Mouse (Mus musculus) heart, adult 2 months (tissue): Measurements from ENCODE around the gene Gal3st3.
"Not testable (repeated sequence)": the region's sequence is repeated elsewhere in the genome, so short reads cannot be mapped to it uniquely, and the experiment has no call there.

Source experiments
- CTCF ChIP-seq: fragments of 200-600 bp; IDR thresholded peaks from 2 replicates; pipeline ENCODE4 v1.8.1; 2022; ENCODE audit warnings: antibody characterized with exemption, mild to moderate bottlenecking, moderate library complexity
- EP300 ChIP-seq: fragments of 200-500 bp; IDR thresholded peaks from 2 replicates; pipeline ENCODE4 v1.6.1; 2011; ENCODE audit warnings: low read depth, low read length, control low read depth; ENCODE audit not compliant: insufficient read depth
- POLR2A ChIP-seq: fragments of 200-500 bp; IDR thresholded peaks from 2 replicates; pipeline ENCODE4 v1.6.1; 2011; ENCODE audit warnings: mild to moderate bottlenecking, low read depth, low read length, control low read depth; ENCODE audit not compliant: insufficient read depth

GRCm38 (mm10) chr19:5349502-5349873, 51.4 kb downstream of the Gal3st3 start, which contains the start of gene Cst6:
- TF ChIP-seq POLR2A, EP300, CTCF: not testable (repeated sequence)
